Mouse (Mus musculus) MEL-GATA-1-ER (cell line): ENCODE measurements around the gene Ccdc181.
"Not testable (repeated sequence)": the region's sequence is repeated elsewhere in the genome, so short reads cannot be mapped to it uniquely, and the experiment has no call there.

ENCODE experiments used
- DNase-seq: peaks from one replicate; pipeline ENCODE4 v3.0.0-alpha.2; 2012; ENCODE audit warnings: low read depth; ENCODE audit errors: extremely low read depth

The Ccdc181 gene

GRCm38 (mm10) chr1:164275455-164275954, at the start of gene Ccdc181:
Gene Ccdc181, plus strand, starts transcription at chr1:164275585.
- DNase-seq, result peak; percentile 93

- not testable (repeated sequence) for DNase-seq
Measured at GRCm38 (mm10) chr1:164231937-164232570, 43.3 kb upstream of the Ccdc181 start.

- no peak for DNase-seq
Measured at GRCm38 (mm10) chr1:164233447-164233846, 41.9 kb upstream of the Ccdc181 start.

- DNase-seq, result no peak
Measured at GRCm38 (mm10) chr1:164235078-164235477, 40.3 kb upstream of the Ccdc181 start.

GRCm38 (mm10) chr1:164236078-164236477, 39.3 kb upstream of the Ccdc181 start:
- no peak for DNase-seq

GRCm38 (mm10) chr1:164241494-164241893, 33.9 kb upstream of the Ccdc181 start:
- DNase-seq, result no peak

GRCm38 (mm10) chr1:164242809-164243208, 32.6 kb upstream of the Ccdc181 start:
- DNase-seq, result no peak

GRCm38 (mm10) chr1:164247442-164247841, 27.9 kb upstream of the Ccdc181 start:
- DNase-seq, result peak; percentile 7

- peak; percentile 9 for DNase-seq
Measured at GRCm38 (mm10) chr1:164247971-164248370, 27.4 kb upstream of the Ccdc181 start.

GRCm38 (mm10) chr1:164248465-164249331, 26.7 kb upstream of the Ccdc181 start, which contains the start of gene Slc19a2:
Gene Slc19a2, plus strand, starts transcription at chr1:164249046.
- peak; percentile 88 for DNase-seq

GRCm38 (mm10) chr1:164249332-164249711, 26.1 kb upstream of the Ccdc181 start:
- DNase-seq, result peak; percentile 16

- DNase-seq, result peak; percentile 39
Measured at GRCm38 (mm10) chr1:164250391-164251150, 24.8 kb upstream of the Ccdc181 start.

GRCm38 (mm10) chr1:164251438-164251837, 23.9 kb upstream of the Ccdc181 start:
- no peak for DNase-seq

- DNase-seq, result no peak
Measured at GRCm38 (mm10) chr1:164252551-164252950, 22.8 kb upstream of the Ccdc181 start.

GRCm38 (mm10) chr1:164254836-164255235, 20.5 kb upstream of the Ccdc181 start:
- no peak for DNase-seq

- DNase-seq, result no peak
Measured at GRCm38 (mm10) chr1:164260171-164261028, 15.0 kb upstream of the Ccdc181 start.

GRCm38 (mm10) chr1:164261553-164261952, 13.8 kb upstream of the Ccdc181 start:
- no peak for DNase-seq

GRCm38 (mm10) chr1:164270941-164271340, 4.4 kb upstream of the Ccdc181 start:
- no peak for DNase-seq

GRCm38 (mm10) chr1:164273659-164274058, 1.7 kb upstream of the Ccdc181 start:
- DNase-seq, result no peak

GRCm38 (mm10) chr1:164276552-164276951, 1.2 kb downstream of the Ccdc181 start:
- DNase-seq, result peak; percentile 27

GRCm38 (mm10) chr1:164279332-164279731, 3.9 kb downstream of the Ccdc181 start:
- DNase-seq, result no peak
